Mouse (Mus musculus) bone marrow, adult 2 months (tissue): ENCODE measurements around the gene Arid1a.

ENCODE experiments used
- CTCF ChIP-seq: fragments of 200-500 bp; IDR thresholded peaks from 2 replicates; pipeline ENCODE4 v1.5.1; 2011; ENCODE audit warnings: low read length, control low read depth; ENCODE audit not compliant: control insufficient read depth, insufficient read depth
- POLR2A ChIP-seq: fragments of 200-500 bp; IDR thresholded peaks from 2 replicates; pipeline ENCODE4 v1.6.1; 2011; ENCODE audit warnings: low read depth, mild to moderate bottlenecking, control low read depth, low read length, borderline replicate concordance; ENCODE audit not compliant: control insufficient read depth

DNA sequence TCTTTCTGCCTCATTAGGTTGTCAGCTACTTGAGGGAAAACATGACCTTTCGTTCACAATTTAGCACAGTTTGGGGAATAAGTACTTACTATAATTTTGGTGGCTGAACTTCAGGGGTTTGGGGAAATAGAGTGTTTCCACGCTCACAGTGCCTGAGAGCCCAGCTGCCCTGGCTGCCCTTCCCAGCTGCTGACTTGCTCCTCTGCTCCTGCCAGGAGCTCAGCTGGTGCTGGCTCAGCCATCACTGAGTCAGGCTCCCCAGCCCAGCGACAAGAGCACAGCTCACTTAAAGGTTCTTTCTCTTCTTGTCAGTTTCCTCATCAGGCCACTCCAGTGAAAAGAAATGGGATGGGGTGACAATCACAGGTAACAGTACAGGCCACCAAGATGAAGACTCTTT is 88.0 kb downstream of the Arid1a start:
- TF ChIP-seq POLR2A (no peak), CTCF (no peak)
